Mouse (Mus musculus) adrenal gland, adult 18-20 months (tissue): ENCODE measurements around the gene Nefh. TPM values are rescaled to one million over a fixed set of nuclear protein-coding genes. Genes with fewer than 3 reads are reported as not detected.
A peak's percentile ranks its signal among the peaks of the same experiment; 100 is the strongest.

Source experiments
- DNase-seq, 2 experiments: peaks; one replicate each; pipeline ENCODE4 v3.0.0; 2021 to 2022; ENCODE audit warnings: low spot score in 2 of 2
- long read RNA-seq, 2 experiments: library from polyadenylated mRNA; stranded (forward); transcript quantifications; one replicate each; pipeline ENCODE4 v2.0.0; 2021
- total RNA-seq, 2 experiments: library from RNA; stranded (reverse); gene quantifications; 1 replicate in 1 of 2; 2 replicates in 1 of 2; pipeline ENCODE4 v1.2.3; 2021

Nefh gene
- 1 to 10 TPM; 1.9 to 2.7 TPM for total RNA-seq
- long read RNA-seq, experiment 1, partial matches to known transcripts: 0 of 4 reads
- long read RNA-seq, experiment 1, other reads (novel, unspliced or antisense): 0 of 4 reads
- long read RNA-seq, experiment 2, partial matches to known transcripts: 0 of 2 reads
- long read RNA-seq, experiment 2, other reads (novel, unspliced or antisense): 2 of 2 reads

DNA sequence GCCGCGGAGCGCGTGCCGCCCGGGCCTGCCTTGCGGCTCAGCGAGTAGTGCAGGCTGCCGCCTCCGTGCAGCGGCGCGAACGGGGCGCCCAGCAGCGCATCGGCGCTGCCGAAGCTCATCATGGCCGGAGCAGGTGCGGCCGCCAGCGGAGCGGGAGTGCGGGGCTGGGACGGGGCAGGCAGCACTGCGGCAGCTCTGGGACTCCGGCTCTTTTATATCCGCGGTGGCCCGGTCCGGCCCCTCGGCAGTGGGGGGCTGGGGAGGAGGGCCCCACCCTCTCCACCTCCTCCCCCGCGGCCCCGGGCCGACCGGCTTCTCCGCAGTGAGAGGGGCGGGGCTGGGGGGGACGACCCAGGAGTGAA, at the start of gene Nefh:
Nefh (minus strand) TSS at position 252 of the 362 bp plus-strand sequence.
- peak; percentile 9 to 23 for DNase-seq

DNA sequence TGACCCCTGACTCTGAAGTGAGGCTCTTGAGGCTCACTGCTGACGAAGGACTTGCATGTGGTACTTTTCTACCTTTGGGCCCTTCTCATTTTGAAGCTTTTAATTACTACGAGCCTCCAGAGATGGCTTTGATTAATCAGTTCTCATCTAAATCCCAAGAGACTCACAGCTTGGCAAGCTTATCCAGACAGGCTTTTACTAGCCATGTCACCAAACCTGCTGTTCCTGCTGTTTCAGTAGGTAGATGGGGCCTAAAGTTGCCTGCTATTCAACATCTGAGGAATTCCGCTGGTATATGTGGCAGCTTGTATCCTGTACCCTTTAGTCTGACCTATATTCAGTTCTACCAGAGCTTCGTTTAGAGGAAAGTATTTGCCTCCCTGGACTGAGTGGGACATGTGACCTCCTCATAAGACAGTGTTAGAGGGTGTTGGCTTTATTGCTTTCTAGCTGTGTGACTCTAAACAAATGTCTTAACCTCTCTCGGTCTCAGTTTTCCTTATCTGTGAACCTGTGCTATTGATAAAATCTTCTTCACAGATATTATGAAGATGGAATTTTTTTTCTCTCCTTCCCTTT, 48.8 kb upstream of the Nefh start:
- no peak for DNase-seq

DNA sequence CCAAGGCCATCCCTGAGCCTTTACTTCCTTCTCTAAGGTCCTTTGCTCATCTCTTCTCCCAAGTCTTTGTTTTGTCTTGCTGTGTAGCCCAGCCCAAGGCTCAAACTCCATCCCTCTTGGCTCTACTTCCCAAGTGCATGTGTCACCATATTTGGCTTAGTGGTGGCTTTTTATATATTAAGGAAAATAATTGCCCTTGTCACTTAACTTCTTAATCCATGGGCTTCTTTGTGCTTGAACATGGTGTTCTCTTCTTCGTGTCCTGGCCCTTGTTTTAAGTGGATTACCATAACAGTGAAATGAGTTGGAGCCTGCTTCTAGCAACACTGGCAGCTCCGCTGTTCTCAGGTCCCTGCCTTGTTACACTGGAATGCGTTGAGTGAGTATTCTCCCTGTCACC, 47.8 kb upstream of the Nefh start:
- DNase-seq: no peak

DNA sequence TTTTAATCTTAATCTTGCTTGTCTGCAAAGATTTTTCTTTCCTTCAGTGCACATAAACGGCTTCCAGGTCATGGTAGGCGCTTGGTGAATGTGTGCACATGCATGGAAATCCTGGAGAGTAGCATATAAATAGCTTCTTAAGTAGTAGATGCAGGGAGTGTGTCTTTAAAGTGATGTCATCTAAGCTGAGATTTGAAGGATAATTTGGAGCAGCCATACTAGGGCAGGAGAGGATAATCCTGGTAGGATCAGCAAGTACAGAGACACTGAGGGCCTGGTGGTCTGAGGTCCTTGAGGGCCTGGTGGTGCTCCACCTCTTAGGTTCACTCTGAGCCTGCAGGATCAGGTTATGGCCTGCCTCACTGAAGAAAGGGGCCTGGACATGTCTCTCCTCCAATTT, 44.6 kb upstream of the Nefh start:
- no peak for DNase-seq

DNA sequence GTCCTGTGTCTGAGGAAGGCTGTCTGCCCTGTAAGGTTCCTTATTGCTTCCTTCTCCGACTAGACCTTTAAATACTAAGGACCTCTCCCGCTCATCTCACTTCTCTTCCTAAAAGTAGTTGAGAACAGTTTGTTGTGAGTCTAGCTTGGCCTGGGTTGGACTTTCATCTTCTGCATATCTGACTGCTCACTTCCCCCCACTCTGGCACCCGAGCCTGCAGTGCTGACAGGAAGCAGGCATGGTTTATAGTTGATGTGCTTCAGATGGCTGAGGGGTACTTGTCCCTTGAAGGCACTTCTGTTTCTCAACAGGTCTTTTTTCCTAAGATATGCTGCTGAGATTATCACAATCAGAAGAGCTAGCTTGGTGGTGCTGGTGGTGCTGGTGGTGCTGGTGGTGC, 41.3 kb upstream of the Nefh start:
- no peak for DNase-seq

DNA sequence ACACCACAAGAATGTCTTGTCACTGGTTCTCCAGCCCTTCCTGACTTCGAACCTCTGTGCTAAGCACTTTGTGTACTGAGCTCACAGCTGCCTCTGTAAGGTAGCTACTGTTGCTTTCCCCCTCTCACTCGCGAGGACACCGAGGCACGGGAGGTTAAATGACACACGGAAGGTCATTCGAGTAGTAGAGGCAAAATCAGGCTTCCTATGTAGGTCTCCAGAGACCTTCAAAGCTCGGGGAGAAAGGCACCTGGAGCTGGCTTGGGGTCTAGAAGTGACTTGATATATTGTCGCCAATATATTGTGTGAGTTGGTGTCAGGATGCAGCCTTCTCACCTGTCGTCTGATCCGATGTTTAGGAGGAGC, 39.6 kb upstream of the Nefh start:
- no peak for DNase-seq

DNA sequence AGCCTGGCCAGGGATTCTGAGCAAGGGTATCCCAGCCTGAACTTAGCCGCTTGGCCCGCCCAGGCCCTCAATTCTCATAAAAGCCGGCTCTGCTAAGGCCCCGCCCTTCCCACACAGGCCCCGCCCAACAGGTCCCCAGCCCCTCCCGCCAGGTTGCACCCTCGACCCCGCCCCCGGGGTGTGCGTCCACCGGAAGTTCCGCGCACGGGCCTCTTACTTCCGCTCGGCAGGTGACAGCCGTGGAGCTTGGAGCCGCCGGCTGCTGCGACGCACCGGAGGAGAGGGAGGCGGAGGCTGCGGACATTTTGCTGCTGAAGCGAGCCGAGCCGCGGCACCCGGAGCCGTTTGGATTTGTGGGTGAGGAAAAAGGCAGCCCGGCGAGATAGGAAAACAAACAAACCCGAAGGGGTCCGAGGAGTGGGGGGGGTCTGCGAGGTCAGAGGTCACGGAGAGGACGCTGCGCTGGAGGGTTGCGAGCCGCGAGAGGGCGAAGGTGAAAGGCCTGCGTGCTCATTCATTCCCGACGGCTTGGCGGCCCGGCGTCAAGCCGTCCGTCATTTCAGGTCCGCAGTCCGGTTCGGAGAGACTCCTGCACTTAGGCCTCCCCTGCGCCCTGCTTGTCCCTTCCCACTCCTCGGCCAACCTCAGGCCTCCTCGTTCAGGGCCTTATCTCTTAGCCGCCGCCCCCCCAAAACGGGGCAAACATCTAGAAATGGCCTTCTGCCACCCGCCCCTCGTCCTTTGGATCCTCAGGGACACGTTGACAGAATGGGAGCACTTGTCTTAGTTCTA, 39.0 kb upstream of the Nefh start, which contains the start of gene Ap1b1:
Ap1b1 (plus strand) TSS at position 130 of the 792 bp plus-strand sequence.
- peak; percentile 91 to 92 for DNase-seq

DNA sequence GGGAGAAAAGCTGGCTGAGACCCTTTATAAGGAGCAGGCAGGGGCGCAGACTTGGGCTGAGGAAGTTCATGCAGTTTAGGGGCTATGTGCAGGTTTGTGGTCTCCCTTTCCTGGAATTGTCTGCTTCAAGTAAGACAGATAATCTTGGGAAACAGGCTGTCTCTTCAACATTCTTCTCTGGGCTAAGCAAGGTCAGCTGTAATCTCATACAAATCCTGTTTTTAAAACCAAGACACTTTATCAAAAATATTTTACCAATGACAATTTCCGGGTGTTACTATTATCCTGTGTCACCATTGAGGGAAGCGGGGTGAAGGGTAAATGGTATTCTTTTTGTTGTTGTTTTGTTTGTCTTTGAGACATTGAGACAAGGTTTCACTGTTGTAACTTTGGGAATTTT, 36.9 kb upstream of the Nefh start:
- DNase-seq: no peak

DNA sequence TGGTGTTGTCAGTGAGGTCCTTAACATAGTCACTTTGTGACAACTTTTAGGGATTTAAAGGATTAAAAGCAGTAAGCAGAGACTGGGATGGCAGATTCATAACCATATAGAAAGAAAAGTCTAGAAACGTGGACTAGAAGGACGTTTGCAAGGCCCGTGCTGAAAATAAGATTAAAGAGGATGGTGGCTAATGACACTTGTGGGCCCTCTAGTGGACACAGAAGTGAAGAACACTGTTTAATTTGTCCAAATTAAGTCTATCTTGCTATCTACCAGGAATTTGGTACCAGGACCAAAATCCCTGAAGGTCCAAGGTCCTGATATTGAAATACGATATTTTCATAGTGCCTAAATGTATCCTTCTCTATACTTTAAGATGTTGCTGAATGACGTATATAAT, 36.4 kb upstream of the Nefh start:
- DNase-seq: no peak

DNA sequence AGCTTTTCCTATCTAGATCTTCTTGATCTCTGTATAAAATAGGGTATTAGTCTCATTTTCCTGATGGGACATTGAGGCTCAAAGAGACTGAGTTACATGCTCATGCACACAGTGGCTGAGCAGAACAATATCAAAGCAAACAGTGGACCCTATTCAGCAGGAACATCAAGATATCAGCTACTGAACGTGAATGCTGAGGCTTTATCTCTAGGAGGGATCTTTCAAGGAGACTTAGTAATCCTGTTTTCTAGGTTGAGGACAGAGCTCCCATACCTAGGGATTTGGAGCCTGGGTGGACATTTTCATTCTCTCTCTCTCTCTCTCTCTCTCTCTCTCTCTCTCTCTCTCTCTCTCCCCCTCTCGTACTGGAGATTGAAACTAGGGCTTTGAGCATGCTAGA, 35.7 kb upstream of the Nefh start:
- DNase-seq: no peak

DNA sequence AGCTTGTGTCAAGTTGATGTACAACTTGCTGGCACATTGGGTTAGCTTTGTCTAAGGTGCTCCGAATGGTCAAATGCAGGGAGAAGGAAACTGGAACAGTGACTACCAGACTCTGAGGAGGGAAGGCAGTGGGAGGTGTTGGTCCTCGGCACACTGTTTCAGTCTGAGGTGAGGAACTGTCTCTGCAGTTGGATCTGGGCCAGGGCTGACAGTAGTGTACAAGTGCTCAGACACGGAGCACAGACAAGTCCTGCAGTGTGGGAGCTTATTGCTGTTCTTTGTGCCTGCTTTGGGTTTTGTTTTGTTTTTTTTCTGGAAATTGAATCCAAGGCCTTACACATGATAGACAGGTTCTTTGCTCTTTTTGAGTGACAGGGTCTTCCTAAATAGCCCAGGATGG, 35.1 kb upstream of the Nefh start:
- no peak for DNase-seq

DNA sequence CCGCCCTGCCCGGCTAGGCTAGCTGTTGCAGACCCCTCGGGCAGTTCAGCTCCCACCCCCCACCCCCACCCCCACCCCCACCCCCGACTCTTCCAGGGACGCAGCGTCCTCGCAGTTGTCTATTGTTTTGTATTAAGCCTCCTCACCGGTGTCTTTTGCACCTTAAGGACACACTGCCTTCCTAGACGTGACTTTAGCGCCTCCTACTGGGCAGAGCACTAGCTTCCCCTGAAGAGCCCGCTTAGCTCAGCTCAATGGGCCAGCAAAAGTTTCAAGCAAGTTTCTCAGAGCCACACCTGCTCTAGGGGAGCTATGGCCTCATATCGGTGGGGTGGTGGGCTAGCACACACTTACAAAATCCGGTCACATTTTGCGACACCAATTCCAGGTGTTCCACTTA, 27.8 kb upstream of the Nefh start:
- DNase-seq: peak; percentile 71 to 75

DNA sequence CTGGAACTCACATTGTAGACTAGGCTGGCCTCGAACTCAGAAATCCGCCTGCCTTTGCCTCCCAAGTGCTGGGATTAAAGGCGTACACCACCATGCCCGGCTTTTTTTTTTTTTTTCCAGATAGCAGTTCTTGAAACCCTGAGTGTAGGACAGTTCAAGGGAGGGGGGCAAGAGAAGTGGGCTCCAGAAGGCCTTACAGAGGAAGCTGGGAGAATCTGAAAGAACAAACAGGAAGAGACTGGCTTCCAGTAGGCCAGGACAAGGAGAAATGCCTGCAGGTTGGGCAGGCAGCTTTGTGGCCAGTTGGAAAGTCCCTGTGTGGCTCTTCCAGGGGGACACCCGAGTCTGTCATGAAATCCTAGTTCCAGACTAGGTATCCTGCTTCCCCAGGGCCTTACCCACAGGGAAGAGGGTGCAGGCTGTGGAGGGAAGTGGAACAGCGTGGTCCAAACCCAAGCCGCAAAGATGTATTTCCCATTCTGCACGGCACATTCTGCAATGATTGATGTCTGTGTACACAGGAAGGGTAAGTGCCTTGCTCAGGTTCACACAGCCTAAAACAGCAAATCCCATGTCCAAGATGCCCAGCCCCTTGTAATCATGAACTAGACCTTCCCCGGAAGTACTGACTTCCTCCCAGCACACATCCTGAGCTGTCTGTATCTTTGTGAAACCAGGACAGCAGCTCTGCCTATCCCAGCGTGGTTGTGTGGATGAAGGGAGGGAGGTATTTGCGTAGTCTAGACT, 26.7 kb upstream of the Nefh start:
- DNase-seq: no peak

DNA sequence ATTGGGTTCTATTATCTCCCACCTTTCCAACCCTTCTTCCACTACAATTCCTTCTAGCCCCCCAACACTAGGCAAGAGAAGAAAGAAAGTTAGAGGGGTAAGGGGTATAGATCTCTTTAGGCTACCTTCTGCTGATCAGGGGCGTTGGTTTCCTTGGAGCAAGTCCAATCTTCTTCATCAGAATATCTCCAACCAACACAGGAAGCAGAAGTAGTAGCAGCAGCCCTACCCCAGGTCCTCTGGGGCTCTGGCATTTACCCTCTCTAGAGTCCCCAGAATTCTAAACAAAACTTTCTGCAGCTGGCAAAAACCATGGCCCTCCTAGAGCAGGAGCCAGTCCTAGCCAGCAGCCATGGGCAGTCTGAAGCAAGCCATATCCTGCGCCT, 26.0 kb upstream of the Nefh start:
- no peak for DNase-seq

DNA sequence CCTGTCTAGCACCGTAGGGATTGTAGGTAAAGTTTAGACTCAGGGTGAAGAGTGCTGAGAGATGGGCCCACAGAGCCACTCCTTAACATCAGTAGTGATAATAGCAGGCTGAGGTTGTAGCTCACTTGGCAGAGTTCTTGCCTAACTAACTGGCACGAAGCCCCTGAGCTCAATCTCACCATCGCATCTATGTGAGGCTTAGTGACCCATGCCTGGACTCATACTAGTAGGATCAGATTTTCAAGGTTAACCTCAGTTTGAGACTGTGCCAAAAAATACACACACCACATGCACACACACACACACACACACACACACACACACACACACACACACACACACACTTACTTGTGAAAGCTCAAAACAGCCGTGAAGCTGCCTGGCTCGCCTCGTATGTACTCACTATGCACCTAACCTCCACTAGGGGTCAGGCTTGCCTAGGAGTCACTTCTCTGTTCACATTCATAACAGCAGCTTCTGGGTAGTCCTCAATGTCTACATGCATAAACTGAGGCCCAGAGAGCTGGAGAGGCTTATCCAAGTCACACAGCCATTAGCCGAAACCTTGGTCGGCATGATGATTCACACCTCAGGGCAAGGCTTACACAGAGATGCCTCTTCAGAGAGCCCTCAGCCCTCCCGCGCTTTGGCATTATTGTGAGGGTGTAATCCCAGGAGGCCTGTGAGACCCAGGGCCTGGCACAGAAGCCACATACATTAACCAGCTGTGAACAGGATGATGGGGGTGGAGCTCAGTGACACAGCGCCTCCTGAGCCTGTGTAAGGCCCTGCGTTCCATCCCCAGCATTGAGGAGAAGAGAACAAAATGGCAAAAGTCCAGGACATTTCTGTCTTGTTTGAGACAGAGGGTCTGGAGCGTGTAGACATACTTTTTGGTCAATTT, 25.4 kb upstream of the Nefh start:
- peak; percentile 22 to 39 for DNase-seq

DNA sequence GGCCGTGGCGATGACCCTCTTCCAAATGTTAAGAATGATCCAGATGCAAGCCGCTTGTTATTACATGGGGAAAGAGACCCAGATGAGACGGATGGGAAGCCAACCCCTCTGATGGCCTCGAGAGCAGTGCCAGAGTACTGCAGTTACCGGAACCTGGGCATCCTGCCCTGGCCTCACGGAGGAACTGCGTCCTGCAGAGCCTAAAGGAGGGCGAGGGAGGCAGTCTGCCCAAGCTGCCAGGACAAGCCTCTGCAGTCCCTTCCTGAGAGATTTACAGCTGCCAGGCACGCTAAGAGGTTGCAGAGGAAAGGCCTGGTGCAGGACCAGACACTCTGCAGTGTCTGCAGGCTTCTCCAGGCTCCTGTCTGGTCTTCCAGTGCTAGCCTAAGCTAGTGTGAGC, 20.5 kb upstream of the Nefh start:
- DNase-seq: no peak

DNA sequence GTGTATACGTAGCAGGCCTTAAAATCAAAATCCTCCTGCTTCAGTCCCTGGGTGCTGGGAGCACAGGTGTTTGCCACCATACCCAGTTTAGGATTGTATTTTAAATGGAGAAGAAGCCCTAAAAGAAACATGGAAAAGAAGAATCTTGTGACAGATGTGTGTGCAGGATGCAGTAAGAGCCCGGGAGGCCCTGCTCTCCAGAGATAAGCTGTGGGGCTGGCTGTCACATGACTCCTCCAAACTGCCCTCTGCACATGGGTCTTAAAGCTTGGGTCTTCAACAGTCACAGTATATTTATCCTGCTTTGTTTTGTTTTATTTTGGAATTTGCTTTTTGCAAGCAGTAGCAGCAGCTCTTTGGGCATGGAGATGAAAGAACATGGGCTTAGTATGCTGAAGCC, 19.7 kb upstream of the Nefh start:
- no peak for DNase-seq

DNA sequence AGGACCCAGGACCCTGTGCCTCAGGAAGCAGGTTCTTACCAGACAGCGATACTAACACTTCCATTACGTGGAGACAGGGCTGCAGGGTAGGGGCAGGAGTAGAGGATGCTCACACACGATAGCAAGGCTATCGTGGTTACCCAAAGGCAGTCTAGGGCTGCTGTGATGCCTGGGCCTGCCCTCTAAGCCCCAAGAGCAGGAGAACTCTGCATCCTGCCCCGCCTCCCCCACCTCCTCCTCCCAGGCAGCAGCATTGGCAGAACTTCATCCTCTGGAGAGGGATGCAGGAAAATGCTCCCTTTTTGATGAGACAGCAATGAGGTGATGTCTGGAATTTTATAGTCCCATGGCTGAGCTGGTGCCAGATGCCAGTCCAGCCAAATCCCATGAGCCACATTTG, 19.0 kb upstream of the Nefh start:
- DNase-seq: no peak

DNA sequence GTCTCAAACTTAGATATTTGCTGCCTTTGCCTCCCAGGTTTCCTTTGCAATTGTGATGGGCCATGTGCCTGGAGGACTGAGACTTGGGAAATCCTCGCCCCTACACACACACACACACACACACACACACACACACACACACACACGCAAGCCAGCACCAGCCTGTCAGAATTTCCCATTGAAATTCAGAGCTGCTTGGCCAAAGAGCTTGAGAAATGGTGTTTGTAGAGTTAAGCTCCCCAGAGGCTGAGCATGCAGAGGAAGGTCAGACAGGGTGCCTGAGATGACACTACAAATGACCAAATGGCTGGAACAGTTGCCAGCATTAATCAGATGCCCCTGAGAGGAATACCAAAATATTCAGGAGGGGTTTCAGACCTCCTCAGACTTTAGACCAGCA, 18.5 kb upstream of the Nefh start:
- DNase-seq: no peak

DNA sequence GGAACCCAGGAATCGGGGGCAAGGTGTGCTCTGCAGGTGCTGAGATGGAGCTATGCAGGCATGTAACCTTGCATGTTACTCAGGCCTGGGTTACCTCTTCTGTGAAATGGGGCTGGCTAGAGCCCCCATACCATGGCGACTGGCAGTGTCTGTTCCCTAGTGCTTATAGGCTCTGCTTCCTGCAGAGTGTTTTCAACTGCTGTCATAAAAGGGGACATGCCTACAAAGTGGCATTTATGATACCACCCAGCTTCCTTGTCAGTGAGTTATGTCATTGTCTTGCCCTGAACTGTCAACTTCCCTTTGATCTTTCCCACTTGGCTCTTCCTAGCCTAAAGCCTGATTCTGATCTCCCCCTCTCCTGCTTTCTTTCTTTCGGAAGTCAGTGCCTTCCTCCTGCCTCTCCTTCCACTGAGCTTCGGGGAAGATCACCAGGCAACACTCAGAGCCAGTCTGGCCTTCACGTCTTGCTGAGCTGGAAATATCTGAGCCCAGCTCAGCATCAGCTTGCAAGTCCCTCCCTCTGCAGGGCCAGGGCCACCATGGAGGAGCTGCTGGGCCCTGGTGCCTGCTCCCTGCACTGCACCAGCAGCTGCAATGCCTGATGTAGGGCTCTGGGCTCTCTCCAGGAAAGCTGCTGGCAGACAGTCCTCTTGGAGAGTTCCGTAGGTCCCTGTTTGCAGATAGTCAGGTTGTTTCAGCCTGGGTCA, 15.4 kb upstream of the Nefh start:
- no peak for DNase-seq
